Mouse (Mus musculus) lung, embryonic 16.5 days (tissue): ENCODE results near the gene Prox1. TPM values are rescaled to one million over a fixed set of nuclear protein-coding genes. Genes with fewer than 3 reads are reported as not detected.

Source experiments
- ATAC-seq: fragments of 200-750 bp; cut with Nextera tagmentation; 2 replicates; pipeline ENCODE4 v1.8.0; 2017; ENCODE audit warnings: low read depth, mild to moderate bottlenecking, moderate library complexity
- H3K27ac ChIP-seq: fragments of 300-500 bp; sonication (generic); 2 replicates; pipeline ENCODE4 v1.5.1; 2014; ENCODE audit warnings: mild to moderate bottlenecking, control low read depth, low read length
- H3K27me3 ChIP-seq: fragments of 300-500 bp; sonication (generic); 2 replicates; pipeline ENCODE4 v1.6.1; 2014; ENCODE audit warnings: low read depth, low read length, mixed read lengths; ENCODE audit not compliant: control insufficient read depth, insufficient read depth
- H3K36me3 ChIP-seq: fragments of 300-500 bp; sonication (generic); 2 replicates; pipeline ENCODE4 v1.6.1; 2014; ENCODE audit warnings: low read length; ENCODE audit not compliant: control insufficient read depth, insufficient read depth
- H3K4me1 ChIP-seq: fragments of 300-500 bp; sonication (generic); replicated peaks from 2 replicates; pipeline ENCODE4 v1.6.1; 2014; ENCODE audit warnings: low read length, mixed read lengths; ENCODE audit not compliant: control insufficient read depth, insufficient read depth
- H3K4me2 ChIP-seq: fragments of 300-500 bp; sonication (generic); 2 replicates; pipeline ENCODE4 v1.6.1; 2014; ENCODE audit warnings: low read depth, low read length, control low read depth
- H3K4me3 ChIP-seq: fragments of 300-500 bp; sonication (generic); 2 replicates; pipeline ENCODE4 v1.5.1; 2014; ENCODE audit warnings: mild to moderate bottlenecking, low read length, control low read depth
- H3K9ac ChIP-seq: fragments of 300-500 bp; sonication (generic); 2 replicates; pipeline ENCODE4 v1.6.1; 2014; ENCODE audit warnings: low read length, control low read depth
- H3K9me3 ChIP-seq: fragments of 300-500 bp; sonication (generic); 2 replicates; pipeline ENCODE4 v1.6.1; 2016; ENCODE audit warnings: low read length; ENCODE audit not compliant: control insufficient read depth
- WGBS: fragments of 180-500 bp; shearing (Covaris S2); extraction: QIAGEN DNeasy Blood & Tissue Kit; methylation state at CpG from one replicate; pipeline ENCODE4 v1.1.7; 2014; 5-methylcytosine and 5-hydroxymethylcytosine counted together
- polyA plus RNA-seq: library from polyadenylated mRNA; unstranded; fragments of >200 nt; fragmentation: Nextera tagmentation; extraction: Ambion mirVana; gene quantifications from 2 replicates; pipeline ENCODE4 v1.2.1, GENCODE M21; 2015

Prox1 gene
- polyA plus RNA-seq, 1 experiment from 2014 or later, result 1.8 TPM

DNA sequence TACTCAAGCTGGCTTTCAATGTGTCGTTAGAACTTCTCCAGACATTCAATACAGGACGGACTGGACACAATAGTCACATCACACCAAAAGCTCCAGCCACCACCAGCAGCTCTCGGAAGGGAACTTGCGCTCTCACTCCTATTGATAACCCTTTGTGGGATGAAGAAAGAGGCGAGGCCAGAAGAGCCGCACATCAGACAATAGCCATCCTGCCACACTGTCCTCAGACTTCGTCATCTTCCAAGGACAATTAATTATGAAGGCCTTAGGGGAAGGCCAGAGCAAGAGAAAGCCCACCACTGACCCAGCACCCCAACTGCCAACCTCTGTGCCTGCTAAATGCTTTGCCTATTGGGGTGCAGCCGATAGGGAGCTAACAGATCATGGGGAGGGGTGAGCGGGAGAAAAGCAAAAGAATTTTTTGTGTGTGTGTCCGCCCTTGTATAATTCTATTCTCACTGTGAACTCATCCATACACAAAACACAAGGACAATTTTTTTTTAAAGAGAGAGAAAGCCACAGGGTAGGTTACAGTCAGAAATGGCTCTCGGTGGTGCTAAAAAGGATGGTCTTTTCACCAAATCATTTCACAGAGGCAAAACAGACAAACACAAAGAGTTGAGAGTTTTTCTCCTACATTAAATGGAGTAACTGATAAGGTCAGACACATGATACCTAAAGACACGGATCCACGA, 30.7 kb downstream of the Prox1 start:
- H3K27ac ChIP-seq, result no peak overlapping the region
- H3K36me3 ChIP-seq, result no peaks in the 10 kb centered on the region
- H3K9me3 ChIP-seq, result no peaks in the 10 kb centered on the region
- no peak overlapping the region for H3K4me2 ChIP-seq
- no peaks in the 10 kb centered on the region for H3K4me1 ChIP-seq
- H3K27me3 ChIP-seq, result no peaks in the 10 kb centered on the region
- ATAC-seq, result no peak
- 88% methylated on average over 13 of the region's 13 CpGs for WGBS
- H3K9ac ChIP-seq, result no peak overlapping the region
- no peak overlapping the region for H3K4me3 ChIP-seq

DNA sequence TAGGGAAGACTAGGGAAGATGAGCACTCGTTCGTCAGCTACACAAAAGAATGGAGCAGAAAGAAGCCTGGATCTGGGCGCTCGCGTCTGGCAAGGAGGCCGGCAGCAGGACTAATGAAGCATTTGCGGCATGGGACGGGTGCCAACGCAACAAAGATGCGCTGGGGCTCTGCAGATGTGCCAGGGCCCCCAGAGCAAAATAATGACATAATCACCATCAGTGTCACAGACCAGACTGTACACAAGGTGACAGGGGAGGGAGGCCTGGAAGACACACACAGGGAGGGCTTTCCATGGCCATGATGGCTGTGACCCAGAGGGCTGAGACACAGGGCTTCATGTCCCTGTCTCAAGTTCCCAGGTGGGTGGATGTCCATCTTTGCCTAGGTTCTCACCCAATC, 32.6 kb downstream of the Prox1 start:
- Histone ChIP-seq H3K27me3 (no peaks in the 10 kb centered on the region), H3K4me1 (no peaks in the 10 kb centered on the region), H3K36me3 (no peaks in the 10 kb centered on the region), H3K9ac (no peak overlapping the region), H3K4me2 (no peak overlapping the region), H3K27ac (no peak overlapping the region), H3K9me3 (no peaks in the 10 kb centered on the region), H3K4me3 (no peak overlapping the region)
- 82% methylated on average over 10 of the region's 10 CpGs for WGBS
- ATAC-seq, result no peak

DNA sequence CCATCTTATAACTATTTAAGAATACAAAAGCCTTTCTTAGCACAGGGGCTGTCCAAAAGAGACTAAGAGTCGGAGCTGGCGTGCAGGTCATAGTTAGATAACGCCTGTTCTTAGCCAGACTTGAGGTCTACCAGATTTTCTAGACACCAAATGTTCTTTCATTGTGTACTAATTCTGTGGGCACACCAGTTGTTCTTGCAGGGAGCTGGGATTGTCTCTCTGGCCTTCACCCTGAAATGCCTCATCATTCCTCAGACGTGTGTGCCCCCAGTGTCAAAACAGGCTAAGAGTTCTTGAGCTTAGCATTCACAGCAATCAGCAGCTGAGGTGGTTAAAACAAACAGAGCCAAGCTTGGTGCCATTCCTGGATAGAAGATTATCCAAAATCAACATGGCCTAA, 37.6 kb downstream of the Prox1 start:
- H3K4me1 ChIP-seq, result peaks cover 3% of the 10 kb centered on the region
- H3K4me3 ChIP-seq, result no peak overlapping the region
- WGBS, result 77% methylated on average over 4 of the region's 4 CpGs
- no peaks in the 10 kb centered on the region for H3K9me3 ChIP-seq
- no peaks in the 10 kb centered on the region for H3K36me3 ChIP-seq
- H3K27me3 ChIP-seq, result no peaks in the 10 kb centered on the region
- H3K27ac ChIP-seq, result no peak overlapping the region
- H3K4me2 ChIP-seq, result no peak overlapping the region
- ATAC-seq, result no peak
- no peak overlapping the region for H3K9ac ChIP-seq

DNA sequence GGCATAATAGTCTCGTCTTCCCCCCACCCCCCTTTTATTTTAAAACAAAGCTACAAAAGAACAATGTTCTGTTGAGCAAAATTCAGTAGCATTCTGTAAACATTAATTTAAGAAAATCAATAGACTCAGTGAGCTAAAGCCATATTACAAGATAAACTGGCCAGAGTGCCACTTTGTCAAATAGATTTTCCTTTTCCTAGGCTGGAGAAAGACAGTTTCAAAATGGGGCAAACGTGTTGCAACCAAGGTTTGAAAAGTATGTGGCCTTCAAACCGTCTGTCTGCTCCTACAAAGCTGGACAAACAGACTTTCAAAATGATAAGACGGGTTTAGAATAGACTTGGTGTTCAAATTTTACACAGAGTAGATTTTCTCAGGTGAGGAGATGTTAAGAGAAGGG, 39.6 kb downstream of the Prox1 start:
- Histone ChIP-seq H3K4me3 (no peak overlapping the region), H3K9ac (no peak overlapping the region), H3K4me2 (no peak overlapping the region), H3K36me3 (no peaks in the 10 kb centered on the region), H3K27ac (no peak overlapping the region), H3K9me3 (no peaks in the 10 kb centered on the region), H3K27me3 (no peaks in the 10 kb centered on the region), H3K4me1 (peaks cover 3% of the 10 kb centered on the region)
- 55% methylated on average over 4 of the region's 4 CpGs for WGBS
- ATAC-seq, result no peak

- Histone ChIP-seq H3K4me2 (no peak overlapping the region), H3K9me3 (no peaks in the 10 kb centered on the region), H3K27me3 (no peaks in the 10 kb centered on the region), H3K4me1 (peaks cover 3% of the 10 kb centered on the region), H3K9ac (no peak overlapping the region), H3K36me3 (no peaks in the 10 kb centered on the region), H3K4me3 (no peak overlapping the region), H3K27ac (no peak overlapping the region)
- ATAC-seq, result no peak
- WGBS, result 48% methylated on average over 7 of the region's 7 CpGs
Measured at GRCm38 (mm10) chr1:190129553-190129952, 41.0 kb downstream of the Prox1 start.

DNA sequence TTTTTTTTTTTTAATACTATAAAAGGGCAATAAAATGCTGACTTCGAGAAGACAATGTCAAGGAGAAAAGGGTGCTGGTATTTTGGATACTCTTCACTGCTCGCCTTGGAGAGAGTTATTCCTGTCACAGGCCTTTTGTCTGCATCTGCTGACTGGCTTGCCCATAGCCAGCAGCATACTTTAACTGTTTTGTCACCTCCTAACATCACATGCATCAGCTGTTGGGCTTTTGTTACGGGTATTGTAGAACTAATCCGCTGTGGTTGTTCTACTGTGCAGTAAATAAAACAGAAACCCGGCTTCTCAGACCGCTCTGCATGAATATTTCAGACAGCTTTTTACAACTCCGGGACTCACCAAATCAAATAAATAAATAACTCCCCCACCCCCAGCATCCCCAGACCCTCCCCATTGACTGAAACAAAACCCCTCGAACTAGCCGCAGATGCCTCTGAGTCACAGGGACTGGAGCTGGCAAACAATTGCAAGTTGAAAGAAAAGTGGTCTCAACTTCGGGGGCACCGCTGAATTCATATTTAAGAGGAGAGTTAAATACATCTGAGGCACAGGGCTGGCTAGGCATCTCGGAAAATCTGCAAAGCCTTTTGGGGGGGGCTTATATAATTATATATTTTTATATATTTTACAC, 41.7 kb downstream of the Prox1 start:
- no peak overlapping the region for H3K9ac ChIP-seq
- H3K9me3 ChIP-seq, result no peaks in the 10 kb centered on the region
- no peak overlapping the region for H3K4me2 ChIP-seq
- H3K27ac ChIP-seq, result no peak overlapping the region
- peaks cover 3% of the 10 kb centered on the region for H3K4me1 ChIP-seq
- WGBS, result 34% methylated on average over 12 of the region's 12 CpGs
- no peaks in the 10 kb centered on the region for H3K36me3 ChIP-seq
- no peak overlapping the region for H3K4me3 ChIP-seq
- ATAC-seq, result no peak
- H3K27me3 ChIP-seq, result no peaks in the 10 kb centered on the region

GRCm38 (mm10) chr1:190127878-190128277, 42.6 kb downstream of the Prox1 start:
- 29% methylated on average over 5 of the region's 5 CpGs for whole genome bisulfite sequencing
- no peak overlapping the region for H3K9ac ChIP-seq
- no peak for ATAC-seq
- no peak overlapping the region for H3K27ac ChIP-seq
- H3K4me1 ChIP-seq, result peaks cover 3% of the 10 kb centered on the region
- H3K27me3 ChIP-seq, result no peaks in the 10 kb centered on the region
- no peaks in the 10 kb centered on the region for H3K9me3 ChIP-seq
- H3K36me3 ChIP-seq, result no peaks in the 10 kb centered on the region
- H3K4me2 ChIP-seq, result no peak overlapping the region
- H3K4me3 ChIP-seq, result no peak overlapping the region

- no peak overlapping the region for H3K4me3 ChIP-seq
- no peaks in the 10 kb centered on the region for H3K27me3 ChIP-seq
- no peak overlapping the region for H3K27ac ChIP-seq
- H3K9ac ChIP-seq, result no peak overlapping the region
- no peak for ATAC-seq
- WGBS, result 37% methylated on average over 6 of the region's 6 CpGs
- H3K4me2 ChIP-seq, result no peak overlapping the region
- H3K4me1 ChIP-seq, result peaks cover 3% of the 10 kb centered on the region
- no peaks in the 10 kb centered on the region for H3K36me3 ChIP-seq
- H3K9me3 ChIP-seq, result no peaks in the 10 kb centered on the region
Measured at GRCm38 (mm10) chr1:190127163-190127795, 43.2 kb downstream of the Prox1 start.

DNA sequence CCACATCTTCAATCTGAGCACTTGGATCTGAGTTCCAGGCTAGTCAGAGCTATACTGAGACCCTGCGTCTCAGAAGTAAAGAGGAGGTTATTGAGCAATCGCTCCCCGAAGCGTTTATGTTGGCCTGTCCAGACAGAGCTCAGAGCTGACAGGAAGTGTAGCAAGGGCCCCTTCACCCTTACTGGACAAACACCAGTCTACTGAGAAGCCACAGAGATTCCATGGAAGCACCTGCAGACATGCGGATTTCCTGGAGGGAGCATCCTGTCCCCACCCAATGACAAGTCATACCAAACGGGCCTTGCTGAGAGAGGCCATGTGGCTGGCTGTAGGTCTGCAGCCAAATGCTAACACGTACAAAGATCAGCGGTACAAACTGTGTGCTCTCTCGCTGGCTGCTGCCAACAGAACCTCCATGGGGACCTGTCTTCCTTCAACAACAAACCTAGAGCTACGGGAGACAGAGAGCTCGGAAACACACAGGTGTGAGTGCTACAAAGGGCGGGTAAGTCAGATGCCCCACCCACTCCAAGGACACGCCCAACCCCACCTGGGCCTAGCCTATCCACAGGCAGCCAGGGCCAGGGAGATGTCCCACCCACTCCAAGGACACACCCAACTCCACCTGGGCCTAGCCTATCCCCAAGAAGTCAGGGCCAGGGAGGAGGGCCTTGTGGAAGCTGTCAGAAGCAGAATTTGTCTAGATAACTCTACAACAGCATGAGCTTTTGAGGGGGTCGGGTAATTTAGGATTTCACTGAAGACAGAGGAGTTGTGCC, 45.4 kb downstream of the Prox1 start:
- no peak for ATAC-seq
- Histone ChIP-seq H3K27me3 (no peaks in the 10 kb centered on the region; the same call in 1 of the 2 replicates), H3K36me3 (no peaks in the 10 kb centered on the region), H3K4me2 (no peak overlapping the region), H3K9ac (no peak overlapping the region), H3K27ac (no peak overlapping the region), H3K4me3 (no peak overlapping the region), H3K4me1 (peaks cover 3% of the 10 kb centered on the region), H3K9me3 (no peaks in the 10 kb centered on the region)
- 63% methylated on average over 14 of the region's 14 CpGs for WGBS
